In the genomic region with DNA sequence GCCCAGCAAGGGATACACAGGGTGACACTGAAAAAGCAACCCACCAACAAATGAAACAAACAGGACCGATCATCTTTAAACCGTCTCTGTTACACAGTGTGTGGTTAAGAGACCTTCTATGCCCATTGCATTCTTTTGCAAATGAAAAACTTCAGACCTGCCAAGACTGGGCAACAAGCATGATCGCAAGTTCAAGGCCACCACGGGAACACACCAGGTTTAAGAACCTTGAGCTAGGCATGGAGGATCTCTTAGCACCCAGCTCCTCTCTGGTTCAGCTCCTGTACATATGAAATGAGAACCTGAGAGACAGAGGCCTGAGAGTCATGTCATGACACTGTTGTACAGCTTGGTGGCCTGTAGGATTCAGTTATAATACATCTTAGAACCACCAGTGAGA, we compare ENCODE assay signal across 22 mouse cellular contexts.
"Had no signal": no experiment of that assay in that cellular context is flagged by ENCODE, and none has a peak within 500 bp of the region (broad histone marks: within the 10 kb centered on the region; RNA-seq: fewer than 3 reads in every experiment).

No protein-coding gene starts in this region.

- DNase-seq: heart, postnatal 10 days; heart, postnatal 14 days; heart, postnatal 36 days; heart, postnatal 4 days; kidney, adult 11 months; kidney, adult 18-20 months; kidney, adult 2 months; kidney, adult 8-10 months; kidney, adult 9 months; kidney, postnatal 10 days; kidney, postnatal 14 days; kidney, postnatal 25 days; kidney, postnatal 36 days; kidney, postnatal 4 days; layer of hippocampus, adult 9-11 months; layer of hippocampus, postnatal 36 days had no signal

- ATAC-seq: hindbrain, embryonic 16.5 days; hindbrain, postnatal 0 days; inflammation-experienced regulatory T-cells, adult 6 months; intestine, embryonic 15.5 days; intestine, embryonic 16.5 days; intestine, postnatal 0 days had no signal
